Mouse (Mus musculus) CH12F3 (cell line): ENCODE results near the gene Slc7a14.

Experiments
- in situ Hi-C: fragments of 300-500 bp; cut with MboI; formaldehyde crosslinking; loops from 2 replicates; pipeline ENCODE4 v1.14.3; 2020; ENCODE audit warnings: low sequenced_read_pairs

The Slc7a14 gene

GRCm38 (mm10) chr3:31261418-31262014 is 48.7 kb downstream of the Slc7a14 start:
- in situ Hi-C loops, result no loop called here

GRCm38 (mm10) chr3:31260964-31261346 is 49.2 kb downstream of the Slc7a14 start:
- in situ Hi-C loops, result no loop called here

GRCm38 (mm10) chr3:31260329-31260963 is 49.7 kb downstream of the Slc7a14 start:
- in situ Hi-C loops, result no loop called here

DNA sequence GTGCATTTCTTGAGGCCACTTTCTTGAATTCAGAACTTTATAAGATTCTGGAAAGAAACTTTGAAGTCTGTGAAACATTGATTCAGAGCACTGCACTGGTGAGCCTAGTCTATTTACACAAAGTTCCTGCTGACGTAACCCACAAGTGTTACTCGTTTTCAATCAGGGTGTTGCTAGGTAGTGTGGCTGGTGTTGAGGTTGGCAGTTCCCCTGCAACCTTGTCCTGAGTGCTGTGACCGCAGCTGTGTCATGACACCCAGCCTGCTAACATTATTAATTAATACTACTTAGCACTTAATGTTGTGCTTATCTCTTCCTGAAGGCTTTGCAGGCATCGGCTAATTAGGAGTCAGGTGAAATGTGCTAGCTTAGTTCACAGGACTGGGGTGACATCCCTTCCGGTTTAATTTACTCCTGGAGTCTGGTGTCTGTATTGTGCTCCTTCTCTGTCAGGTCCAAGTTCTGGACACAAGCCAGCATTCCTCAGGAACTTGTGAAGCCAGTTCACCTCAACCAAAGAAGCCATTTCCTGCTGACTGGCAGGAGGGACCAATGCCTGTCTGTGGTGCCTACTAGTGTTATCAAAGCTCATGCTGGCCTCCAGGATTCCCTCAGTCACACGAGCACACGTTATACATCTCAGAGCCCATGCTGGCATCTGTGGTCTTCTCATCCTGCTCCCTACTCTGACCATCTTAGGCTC is 50.5 kb downstream of the Slc7a14 start:
- in situ Hi-C loops, result no loop called here

GRCm38 (mm10) chr3:31254427-31254826 is 55.8 kb downstream of the Slc7a14 start:
- in situ Hi-C loops, result no loop called here

- in situ Hi-C loops, result no loop called here
Observed at GRCm38 (mm10) chr3:31253862-31254261, 56.3 kb downstream of the Slc7a14 start.

GRCm38 (mm10) chr3:31252566-31252965 is 57.6 kb downstream of the Slc7a14 start:
- in situ Hi-C loops, result no loop called here

GRCm38 (mm10) chr3:31243478-31243877 is 66.7 kb downstream of the Slc7a14 start:
- in situ Hi-C loops, result no loop called here

DNA sequence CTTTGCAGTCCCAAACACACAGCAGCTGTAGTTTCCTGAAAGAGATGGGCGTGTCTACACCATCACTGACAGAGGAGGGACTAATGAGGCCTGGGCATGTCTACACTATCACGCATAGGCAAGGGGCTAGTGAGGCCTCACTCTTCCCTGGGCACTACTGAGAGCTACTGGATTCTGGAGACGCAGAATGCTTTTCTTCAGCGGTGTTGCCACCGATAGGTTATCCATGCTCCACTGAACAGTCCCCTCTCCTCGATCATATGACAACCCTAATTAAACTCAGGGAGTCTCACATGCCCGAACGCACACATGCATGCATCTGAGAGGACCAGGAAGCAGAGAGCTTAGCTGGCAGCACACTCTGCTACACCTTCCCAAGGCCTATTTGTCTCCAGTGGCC is 69.3 kb downstream of the Slc7a14 start:
- in situ Hi-C loops, result no loop called here

- in situ Hi-C loops, result no loop called here
Observed at GRCm38 (mm10) chr3:31239645-31240044, 70.5 kb downstream of the Slc7a14 start.

GRCm38 (mm10) chr3:31237936-31238335 is 72.2 kb downstream of the Slc7a14 start:
- in situ Hi-C loops, result no loop called here

DNA sequence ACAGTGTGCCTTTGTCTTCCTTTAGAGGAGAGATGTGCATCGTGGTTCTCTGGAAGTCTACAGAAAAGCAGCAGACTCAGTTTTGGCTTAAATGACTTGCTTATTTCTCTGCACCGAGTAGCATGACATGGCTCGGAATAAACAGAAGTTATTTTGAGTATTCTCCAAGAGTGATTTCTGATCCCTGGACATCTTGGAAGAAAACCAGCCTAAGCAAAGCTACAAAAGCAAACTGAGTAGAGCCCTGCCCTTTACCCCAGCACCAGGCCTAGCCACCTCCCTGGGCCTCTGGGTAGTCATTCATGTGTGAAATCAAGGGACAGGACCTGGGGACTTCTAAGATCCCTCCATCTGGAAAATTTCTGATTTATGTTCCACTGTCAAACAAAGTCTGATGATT is 74.0 kb downstream of the Slc7a14 start:
- in situ Hi-C loops, result no loop called here

DNA sequence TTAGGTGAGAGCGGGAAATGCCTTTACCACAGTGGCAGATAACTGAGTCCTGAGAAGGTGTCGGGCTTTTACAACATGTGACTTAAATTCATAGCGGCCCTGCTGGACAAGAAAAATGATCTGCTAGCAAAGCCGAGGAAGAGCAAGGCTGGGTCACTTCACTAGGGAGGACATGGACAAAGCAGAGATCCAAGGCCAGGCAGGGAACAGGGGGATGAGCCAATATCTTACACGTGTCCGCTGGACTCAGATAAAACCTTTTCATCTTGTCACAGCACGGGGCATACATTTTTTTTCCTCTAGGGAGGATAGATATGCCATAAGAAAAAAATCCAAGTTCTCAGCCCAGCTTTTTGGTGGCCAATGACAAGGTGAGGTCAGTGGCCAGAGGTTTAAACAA is 75.8 kb downstream of the Slc7a14 start:
- in situ Hi-C loops, result no loop called here

- in situ Hi-C loops, result no loop called here
Observed at GRCm38 (mm10) chr3:31233746-31234312, 76.3 kb downstream of the Slc7a14 start.

DNA sequence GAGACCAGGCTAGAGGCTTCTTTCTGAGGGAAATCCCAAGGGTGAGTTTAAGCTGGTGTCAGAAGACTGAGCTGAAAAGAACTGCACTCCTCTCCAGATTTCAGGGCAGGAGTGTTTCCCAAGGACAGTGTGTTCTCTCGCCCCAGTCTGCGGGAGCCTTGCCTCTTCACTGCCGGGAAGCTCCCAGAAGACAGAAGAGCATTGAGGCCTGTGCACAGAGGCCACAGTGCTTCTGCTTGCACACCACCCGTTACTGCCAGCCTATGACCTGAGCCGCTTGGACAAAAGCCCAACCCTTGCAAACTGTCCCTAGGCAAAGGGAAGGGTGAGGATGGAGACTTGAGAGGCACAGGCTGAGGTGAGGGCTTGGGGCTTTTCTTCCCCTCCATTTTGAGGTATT is 80.9 kb downstream of the Slc7a14 start:
- in situ Hi-C loops, result no loop called here

GRCm38 (mm10) chr3:31228487-31228886 is 81.7 kb downstream of the Slc7a14 start:
- in situ Hi-C loops, result no loop called here

- in situ Hi-C loops, result no loop called here
Observed at GRCm38 (mm10) chr3:31223551-31223950, 86.6 kb downstream of the Slc7a14 start.

DNA sequence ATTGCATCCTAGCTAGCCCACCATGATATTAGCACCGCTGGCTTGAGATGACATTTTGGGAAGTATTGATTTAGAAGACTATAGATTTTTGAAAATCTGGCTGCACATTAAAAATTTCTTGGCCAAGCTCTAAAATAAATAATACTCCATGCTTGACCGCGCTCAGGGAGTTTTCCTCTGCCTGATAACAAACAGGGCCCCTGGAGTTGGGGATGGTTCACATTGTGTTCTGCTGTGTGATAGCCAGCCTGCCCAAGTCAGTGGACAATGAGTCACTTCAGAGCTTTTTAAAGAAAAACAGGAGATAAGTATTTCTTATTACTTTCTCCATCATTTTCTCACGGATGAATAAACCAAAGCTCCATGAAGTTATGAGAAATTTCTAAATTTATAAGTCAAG is 90.1 kb downstream of the Slc7a14 start:
- in situ Hi-C loops, result no loop called here

GRCm38 (mm10) chr3:31219483-31219882 is 90.7 kb downstream of the Slc7a14 start:
- in situ Hi-C loops, result no loop called here

DNA sequence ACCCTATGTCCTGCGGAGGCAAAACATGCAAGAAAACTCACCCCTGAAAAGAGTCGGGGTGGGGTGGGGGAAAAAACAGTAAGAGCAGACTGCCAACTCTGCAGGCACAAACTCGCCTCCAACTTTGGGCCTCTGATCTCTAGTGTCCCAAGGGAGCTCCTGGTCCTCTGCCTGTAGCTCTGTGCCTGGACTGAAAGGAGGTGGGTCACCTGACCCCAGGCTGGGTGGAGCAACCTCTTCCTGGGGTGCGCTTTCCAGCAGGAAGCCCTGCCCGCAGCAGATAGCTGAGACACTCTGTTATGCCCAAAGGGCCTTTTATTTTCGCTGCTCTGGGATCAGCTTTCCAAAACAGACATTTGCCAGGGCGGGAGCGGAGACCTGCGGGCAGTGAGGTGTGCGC is 92.7 kb downstream of the Slc7a14 start:
- in situ Hi-C loops, result no loop called here

GRCm38 (mm10) chr3:31213802-31214201 is 96.4 kb downstream of the Slc7a14 start:
- in situ Hi-C loops, result no loop called here
